8 mouse cellular contexts compared by ENCODE assay signal in genomic region chr4:42999451-43000140, GRCm38 (mm10). TPM values are rescaled to one million over a fixed set of nuclear protein-coding genes. Genes with fewer than 3 reads are reported as not detected.
A peak's percentile ranks its signal among the peaks of the same experiment; 100 is the strongest.
DNase-seq lines count a peak whose midpoint lies in the region; ATAC-seq and TF ChIP-seq lines count a peak whose summit lies in the region.

No protein-coding gene starts in this region.

- DNase-seq in ES-E14 (ENCODE audit: low read depth, low spot score), result peak; percentile 47
- DNase-seq in cerebellum, adult 11 months, result peak; percentile 69
- peak; percentile 53 for DNase-seq in heart, postnatal 25 days (ENCODE audit: low spot score)
- peak; percentile 53 to 55 for DNase-seq in layer of hippocampus, adult 2 months (ENCODE audit: low spot score in 2 of 2)
- DNase-seq in lung, embryonic 14.5 days, result peak; percentile 84
- DNase-seq in testis, postnatal 14 days (ENCODE audit: low spot score), result peak; percentile 87

- H3K9me3 ChIP-seq in ES-E14 (ENCODE audit: control insufficient read depth, insufficient read depth, low read depth, low read length), result no peaks in the 10 kb centered on the region
- H3K9me3 ChIP-seq in forebrain, embryonic 15.5 days, result no peaks in the 10 kb centered on the region
- no peaks in the 10 kb centered on the region for H3K9me3 ChIP-seq in lung, embryonic 14.5 days (ENCODE audit: low read depth, low read length)

- peak overlapping the region; percentile 94 to 96 for H3K4me3 ChIP-seq in ES-E14 (ENCODE audit: insufficient read depth in 1 of 2, low read depth in 1 of 2, low read length in 2 of 2, poor library complexity in 1 of 2, severe bottlenecking in 1 of 2)
- H3K4me3 ChIP-seq in forebrain, embryonic 15.5 days, result peak overlapping the region; percentile 100
- peak overlapping the region; percentile 67 for H3K4me3 ChIP-seq in layer of hippocampus, adult 2 months
- H3K4me3 ChIP-seq in lung, embryonic 14.5 days (ENCODE audit: low read depth, low read length), result peak overlapping the region; percentile 59

- H3K27ac ChIP-seq in ES-E14 (ENCODE audit: insufficient read depth, low read depth, low read length, poor library complexity, severe bottlenecking), result peak overlapping the region; percentile 95
- H3K27ac ChIP-seq in forebrain, embryonic 15.5 days (replicated peaks), result peak overlapping the region; percentile 99
- H3K27ac ChIP-seq in layer of hippocampus, adult 2 months, result peak overlapping the region; percentile 95
- H3K27ac ChIP-seq in lung, embryonic 14.5 days (ENCODE audit: low read depth), result peak overlapping the region; percentile 100

- H3K36me3 ChIP-seq in ES-E14 (ENCODE audit: control insufficient read depth, insufficient read depth, low read length, poor library complexity, severe bottlenecking), result peaks cover 4% of the 10 kb centered on the region
- peaks cover 15% of the 10 kb centered on the region for H3K36me3 ChIP-seq in forebrain, embryonic 15.5 days
- peaks cover 23% of the 10 kb centered on the region for H3K36me3 ChIP-seq in lung, embryonic 14.5 days (ENCODE audit: insufficient read depth)

- ATAC-seq in forebrain, embryonic 15.5 days (replicated peaks), result peak; percentile 66
- peak; percentile 86 for ATAC-seq in lung, embryonic 14.5 days (ENCODE audit: insufficient read depth)
- 0 out of 2 replicates have a peak, but pooled peaks have one; percentile 6 for ATAC-seq in neutrophil, adult 5-6 weeks (ENCODE audit: extremely low read depth, insufficient number of reproducible peaks, low FRiP score, poor library complexity, severe bottlenecking)

- peak; percentile 46 for TF ChIP-seq CTCF in layer of hippocampus, adult 2 months (conservative IDR thresholded peaks at IDR 0.05)
- TF ChIP-seq CTCF in lung, embryonic 14.5 days (IDR thresholded peaks at IDR 0.05; ENCODE audit: low read depth), result peak; percentile 45

- peak overlapping the region; percentile 99 for H3K9ac ChIP-seq in ES-E14 (ENCODE audit: insufficient read depth, low read depth, low read length, poor library complexity, severe bottlenecking)
- H3K9ac ChIP-seq in forebrain, embryonic 15.5 days (replicated peaks), result peak overlapping the region; percentile 97
- H3K9ac ChIP-seq in lung, embryonic 14.5 days, result peak overlapping the region; percentile 95

- under 1% methylated on average over 51 of the region's 51 CpGs for WGBS in forebrain, embryonic 15.5 days
- WGBS in lung, embryonic 14.5 days, result under 1% methylated on average over 51 of the region's 51 CpGs

- intact Hi-C loops in heart, postnatal 25 days (cut with DNase I), result no loop called here

- H3K4me2 ChIP-seq in forebrain, embryonic 15.5 days (replicated peaks), result peak overlapping the region; percentile 83
- H3K4me2 ChIP-seq in lung, embryonic 14.5 days, result peak overlapping the region; percentile 90

- no peaks in the 10 kb centered on the region for H3K27me3 ChIP-seq in forebrain, embryonic 15.5 days
- no peaks in the 10 kb centered on the region for H3K27me3 ChIP-seq in lung, embryonic 14.5 days (ENCODE audit: insufficient read depth, low read length)

- H3K4me1 ChIP-seq in ES-E14 (ENCODE audit: control insufficient read depth in 2 of 2, insufficient read depth in 2 of 2, low read length in 2 of 2, poor library complexity in 1 of 2), result peaks cover 7 to 8% of the 10 kb centered on the region in 2 experiments; a peak in 3 of 4 replicates
- peaks cover 29% of the 10 kb centered on the region for H3K4me1 ChIP-seq in forebrain, embryonic 15.5 days
- peaks cover 13% of the 10 kb centered on the region; the same call in 1 of the 2 replicates for H3K4me1 ChIP-seq in lung, embryonic 14.5 days (ENCODE audit: insufficient read depth)

- in situ Hi-C loops in ES-E14 (cut with MboI; ENCODE audit: low sequenced_read_pairs in 2 of 2, unreplicated experiment in 2 of 2), result no loop called here

TF ChIP-seq in ES-E14, 5 proteins besides CTCF, POLR2A, EP300 and RAD21:
- peak; percentile 29; the same call in 1 of the 2 replicates for TF ChIP-seq HCFC1 (IDR thresholded peaks at IDR 0.05; ENCODE audit: borderline replicate concordance, insufficient read depth, low read length)
- TF ChIP-seq ZC3H11A (IDR thresholded peaks at IDR 0.05; ENCODE audit: borderline replicate concordance, low read depth, low read length), result no peak
- peak; percentile 62; the same call in 1 of the 2 replicates for TF ChIP-seq MAFK (IDR thresholded peaks at IDR 0.05; ENCODE audit: insufficient read depth, low read depth, low read length)
- TF ChIP-seq CHD2 (IDR thresholded peaks at IDR 0.05; ENCODE audit: low read depth, low read length), result no peak
- TF ChIP-seq ZNF384 (IDR thresholded peaks at IDR 0.05; ENCODE audit: low read depth, low read length), result no peak

RNA-seq across cellular contexts. Expression of gene Vcp, which starts 0.7 kb away (rescaled TPM):
- 155 and 267 TPM in 2 replicates for total RNA-seq in ES-E14 (2012; rRNA removed)
- polyA plus RNA-seq in forebrain, embryonic 15.5 days (2015; fragmentation: Nextera tagmentation; extraction: Ambion mirVana), result 505 and 521 TPM in 2 replicates
- 100 to 1,000 TPM; 244 to 266 TPM for total RNA-seq in heart, postnatal 25 days (2021)
- 100 to 1,000 TPM; 171 to 184 TPM for total RNA-seq in layer of hippocampus, adult 2 months (2021)
- 558 and 560 TPM in 2 replicates for polyA plus RNA-seq in lung, embryonic 14.5 days (2014; fragmentation: Nextera tagmentation; extraction: Ambion mirVana)
- total RNA-seq in neutrophil, adult 5-6 weeks (2017), result 115 and 128 TPM in 2 replicates

RNA-seq across cellular contexts. Expression of gene Fancg, which starts 10.7 kb away (rescaled TPM):
- 13.0 and 16.9 TPM in 2 replicates for total RNA-seq in ES-E14 (2012; rRNA removed)
- 28.1 and 29.9 TPM in 2 replicates for polyA plus RNA-seq in forebrain, embryonic 15.5 days (2015; fragmentation: Nextera tagmentation; extraction: Ambion mirVana)
- 1 to 10 TPM; 3.8 to 4.3 TPM for total RNA-seq in heart, postnatal 25 days (2021)
- total RNA-seq in layer of hippocampus, adult 2 months (2021), result 10 to 100 TPM; 10.4 to 12.9 TPM
- polyA plus RNA-seq in lung, embryonic 14.5 days (2014; fragmentation: Nextera tagmentation; extraction: Ambion mirVana), result 19.4 and 20.8 TPM in 2 replicates
- total RNA-seq in neutrophil, adult 5-6 weeks (2017), result 13.9 and 27.7 TPM in 2 replicates

RNA-seq across cellular contexts. Expression of gene Pigo, which starts 26.0 kb away (rescaled TPM):
- 40.9 and 59.1 TPM in 2 replicates for total RNA-seq in ES-E14 (2012; rRNA removed)
- polyA plus RNA-seq in forebrain, embryonic 15.5 days (2015; fragmentation: Nextera tagmentation; extraction: Ambion mirVana), result 23.2 and 23.8 TPM in 2 replicates
- total RNA-seq in heart, postnatal 25 days (2021), result 10 to 100 TPM; 21.8 to 25.1 TPM
- total RNA-seq in layer of hippocampus, adult 2 months (2021), result 10 to 100 TPM; 28.0 to 30.0 TPM
- 19.2 and 21.4 TPM in 2 replicates for polyA plus RNA-seq in lung, embryonic 14.5 days (2014; fragmentation: Nextera tagmentation; extraction: Ambion mirVana)
- total RNA-seq in neutrophil, adult 5-6 weeks (2017), result 10.7 and 15.6 TPM in 2 replicates

RNA-seq across cellular contexts. Expression of gene 1700022I11Rik, which starts 30.2 kb away (rescaled TPM):
- total RNA-seq in ES-E14 (2012; rRNA removed), result 0.58 and 0.74 TPM in 2 replicates
- polyA plus RNA-seq in forebrain, embryonic 15.5 days (2015; fragmentation: Nextera tagmentation; extraction: Ambion mirVana), result 0.41 TPM in 2 replicates
- not detected for total RNA-seq in heart, postnatal 25 days (2021)
- not detected for total RNA-seq in layer of hippocampus, adult 2 months (2021)
- polyA plus RNA-seq in lung, embryonic 14.5 days (2014; fragmentation: Nextera tagmentation; extraction: Ambion mirVana), result 0.43 and 0.46 TPM in 2 replicates
- 0.93 TPM in 1 of 2 replicates, not detected in the other for total RNA-seq in neutrophil, adult 5-6 weeks (2017)

RNA-seq across cellular contexts. Expression of gene Stoml2, which starts 31.9 kb away (rescaled TPM):
- 245 and 279 TPM in 2 replicates for total RNA-seq in ES-E14 (2012; rRNA removed)
- polyA plus RNA-seq in forebrain, embryonic 15.5 days (2015; fragmentation: Nextera tagmentation; extraction: Ambion mirVana), result 259 and 263 TPM in 2 replicates
- total RNA-seq in heart, postnatal 25 days (2021), result 100 to 1,000 TPM; 104 to 108 TPM
- 100 to 1,000 TPM in 1 of 2 experiments, 10 to 100 TPM in 1; 97.3 to 108 TPM for total RNA-seq in layer of hippocampus, adult 2 months (2021)
- polyA plus RNA-seq in lung, embryonic 14.5 days (2014; fragmentation: Nextera tagmentation; extraction: Ambion mirVana), result 331 and 340 TPM in 2 replicates
- total RNA-seq in neutrophil, adult 5-6 weeks (2017), result 49.5 and 56.1 TPM in 2 replicates

Comparison
In these comparisons a context has a peak if more than half of its experiments do, and no peak if none do; other contexts are left out.
1. Peak in every context shown above with its lines: DNase-seq, ATAC-seq, H3K4me3 ChIP-seq and H3K27ac ChIP-seq.
2. ATAC-seq: peak in every context shown above with its lines; median percentile 86 in lung, embryonic 14.5 days; 66 in forebrain, embryonic 15.5 days; 6 in neutrophil, adult 5-6 weeks.